Mouse (Mus musculus): ENCODE results near the gene Fam71e2.
"Not testable (repeated sequence)": the region's sequence is repeated elsewhere in the genome, so short reads cannot be mapped to it uniquely, and the experiment has no call there.

The Fam71e2 gene

DNA sequence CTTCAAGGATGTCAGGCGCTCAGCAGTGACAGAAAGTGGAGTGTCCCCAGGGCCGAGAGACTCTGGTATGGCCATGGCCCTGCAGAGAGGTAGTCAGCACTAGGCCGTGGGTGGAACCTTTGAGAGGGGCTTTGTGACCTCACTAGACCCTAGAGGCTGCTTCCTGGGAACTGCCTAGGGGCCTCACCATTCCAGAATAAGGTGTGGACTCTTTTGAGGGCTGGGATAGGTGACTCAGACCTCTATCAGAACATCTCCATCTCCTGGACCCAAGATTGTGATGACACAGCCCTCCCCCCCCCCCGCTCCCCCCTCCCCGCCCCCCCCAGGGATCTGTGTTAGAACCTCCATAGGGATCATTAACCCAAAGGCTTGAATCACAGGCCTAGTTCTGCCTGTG, at the start of gene Fam71e2:
Gene Fam71e2 (minus strand): TSS at position 101 of the 400 bp plus-strand sequence.
- in situ Hi-C loops (cut with MseI, MboI): no loop called here

- in situ Hi-C loops (cut with MseI, MboI): no loop called here
These were observed 45.5 kb upstream of the Fam71e2 start for GRCm38 (mm10) chr7:4816559-4816958.

DNA sequence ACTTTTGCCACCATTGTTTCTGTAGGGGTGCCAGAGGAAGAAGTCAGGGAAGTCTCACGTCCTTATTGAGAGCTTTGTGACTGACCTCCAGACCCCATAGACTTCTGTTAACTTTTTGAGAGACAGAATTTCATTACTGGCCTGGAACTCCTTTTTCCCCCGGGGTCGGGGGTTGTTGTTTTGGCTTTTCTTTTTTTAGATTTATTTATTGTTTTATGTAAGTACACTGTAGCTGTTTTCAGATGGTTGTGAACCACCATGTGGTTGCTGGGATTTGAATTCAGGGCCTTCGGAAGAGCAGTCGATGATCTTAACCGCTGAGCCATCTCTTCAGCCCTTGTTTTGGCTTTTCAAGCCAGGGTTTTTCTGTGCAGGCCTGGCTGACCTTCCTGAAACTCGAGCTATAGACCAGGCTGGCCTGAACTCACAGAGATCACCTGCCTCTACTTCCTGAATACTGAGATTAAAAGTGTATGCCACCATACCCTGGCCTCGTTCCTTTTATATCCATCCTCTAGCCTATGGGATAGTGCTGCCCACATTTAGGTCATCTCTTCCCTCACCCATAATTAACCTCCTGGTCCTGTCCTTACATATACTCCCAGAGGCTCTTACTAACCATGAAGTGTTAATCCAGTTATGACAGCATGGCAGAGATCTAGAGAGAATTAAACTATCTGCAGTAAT, 42.1 kb upstream of the Fam71e2 start:
- in situ Hi-C loops (cut with MseI, MboI): no loop called here

DNA sequence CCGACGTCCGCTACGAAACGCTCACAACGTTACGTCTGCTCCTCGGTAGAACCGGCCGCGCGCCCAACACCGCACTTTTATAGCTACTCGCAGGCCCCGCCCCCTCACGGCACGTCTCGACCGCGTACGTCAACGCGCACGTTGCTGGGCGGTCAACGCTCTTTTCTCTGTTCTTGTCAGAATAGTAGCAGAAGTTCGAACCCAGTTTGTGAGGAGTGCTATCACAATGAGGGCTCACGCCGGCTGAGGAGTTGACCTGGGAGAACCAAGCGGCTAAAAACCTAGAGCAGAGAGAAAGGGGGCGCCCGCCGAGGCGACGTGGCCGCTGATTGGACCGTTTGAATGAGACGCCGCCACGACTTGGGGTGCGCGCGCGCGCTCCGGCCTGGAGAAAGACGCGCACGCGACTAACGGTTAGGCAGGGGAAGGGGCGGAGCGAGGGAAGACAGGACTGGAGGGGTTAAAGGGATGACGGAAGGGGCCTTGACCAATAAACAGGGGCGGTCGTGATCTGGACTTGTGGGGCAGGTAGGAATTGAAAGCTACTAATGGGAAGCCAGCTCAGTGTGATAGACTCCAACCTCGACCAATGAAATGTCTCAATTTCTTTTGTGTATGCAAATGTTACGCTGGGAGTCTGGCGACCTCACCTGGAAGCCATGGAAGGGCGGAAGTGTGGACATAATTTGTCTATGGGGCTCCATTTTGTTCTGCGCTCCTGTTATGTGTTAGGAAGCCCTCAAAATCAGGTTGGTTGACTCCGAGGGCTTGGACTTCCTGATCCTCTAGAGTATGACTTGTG, 41.4 kb upstream of the Fam71e2 start, which contains the start of gene Ube2s:
Gene Ube2s (minus strand): TSS at position 288 of the 802 bp plus-strand sequence.
- in situ Hi-C loops (cut with MseI, MboI): no loop called here

DNA sequence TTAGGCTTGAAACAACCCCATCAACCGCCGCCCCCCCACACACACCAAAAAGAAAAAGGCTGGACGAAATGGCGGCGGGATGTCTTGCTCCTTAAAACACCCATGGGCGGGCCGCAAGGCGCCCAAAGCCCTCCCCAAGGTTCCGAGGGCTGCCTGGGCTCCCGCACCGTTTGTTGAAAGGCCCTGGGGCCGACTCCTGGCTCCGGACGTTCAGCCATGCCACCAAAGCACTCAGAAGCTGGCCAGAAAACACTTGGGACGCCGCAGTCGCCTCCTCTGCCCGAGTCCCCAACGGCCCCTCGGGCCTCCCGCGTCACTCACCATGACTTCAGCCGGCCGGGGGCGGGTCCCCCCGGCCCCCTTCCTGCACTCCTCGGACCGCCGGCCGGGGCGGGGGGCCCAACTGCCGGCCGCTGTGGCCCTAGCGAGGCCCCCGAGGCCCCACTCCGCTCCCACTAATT, 40.8 kb upstream of the Fam71e2 start:
- in situ Hi-C loops (cut with MseI, MboI): no loop called here

GRCm38 (mm10) chr7:4811131-4811530, 40.0 kb upstream of the Fam71e2 start:
- in situ Hi-C loops (cut with MseI, MboI): not testable (repeated sequence)

- in situ Hi-C loops (cut with MseI, MboI): loop anchor here in 1 of 2 experiments (10.0 kb wide), 1 partner anchor 58 kb away; no protein-coding TSS in a partner anchor
These were observed 35.6 kb upstream of the Fam71e2 start for GRCm38 (mm10) chr7:4806716-4807115.

- in situ Hi-C loops (cut with MseI, MboI): loop anchor here in 1 of 2 experiments (10.0 kb wide), 1 partner anchor 63 kb away; no protein-coding TSS in a partner anchor
These were observed 31.1 kb upstream of the Fam71e2 start for GRCm38 (mm10) chr7:4802247-4802646.

- in situ Hi-C loops (cut with MseI, MboI): no loop called here
These were observed 24.8 kb upstream of the Fam71e2 start for GRCm38 (mm10) chr7:4795767-4796433.

DNA sequence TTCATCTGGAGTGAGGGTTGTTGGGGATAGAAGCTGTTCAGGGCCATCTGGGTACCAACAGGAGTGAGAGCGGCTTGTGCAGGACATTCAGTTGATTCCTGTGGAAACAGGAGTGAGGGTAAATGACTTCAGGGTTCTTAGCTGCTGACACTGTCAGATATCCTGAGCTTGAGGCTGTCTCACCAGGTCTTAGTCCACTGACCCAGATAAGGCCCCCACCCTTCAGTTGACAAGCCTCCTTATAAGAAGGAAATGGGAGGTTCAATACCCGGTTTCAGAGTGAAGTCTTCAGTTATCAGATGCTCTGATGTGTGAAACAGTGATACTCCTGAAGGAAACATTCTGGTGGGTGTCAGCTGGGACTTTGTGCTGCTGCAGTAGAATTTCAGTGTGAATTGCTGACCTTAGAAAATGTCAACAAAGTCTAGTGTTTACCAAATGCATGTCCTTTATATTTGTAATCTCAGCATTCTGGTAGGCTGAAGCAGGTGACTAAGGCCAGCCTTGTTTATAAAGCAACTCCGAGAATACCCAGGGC, 23.6 kb upstream of the Fam71e2 start:
- in situ Hi-C loops (cut with MseI, MboI): no loop called here

GRCm38 (mm10) chr7:4793674-4794073, 22.6 kb upstream of the Fam71e2 start:
- in situ Hi-C loops (cut with MseI, MboI): no loop called here

DNA sequence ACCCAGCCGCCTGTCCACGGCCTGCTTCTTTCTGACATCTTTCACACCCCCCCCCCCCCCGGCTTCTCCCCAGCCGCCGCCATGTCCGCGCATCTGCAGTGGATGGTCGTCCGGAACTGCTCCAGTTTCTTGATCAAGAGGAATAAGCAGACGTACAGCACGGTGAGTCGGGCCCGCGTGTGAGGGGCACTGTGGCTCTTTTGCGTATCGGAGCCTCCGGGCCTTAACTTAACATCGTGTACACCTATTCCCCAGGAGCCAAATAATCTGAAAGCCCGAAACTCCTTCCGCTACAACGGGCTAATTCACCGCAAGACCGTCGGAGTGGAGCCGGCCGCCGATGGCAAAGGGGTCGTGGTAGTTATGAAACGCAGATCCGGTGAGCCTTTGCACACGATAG, 22.1 kb upstream of the Fam71e2 start:
- in situ Hi-C loops (cut with MseI, MboI): not testable (repeated sequence)

DNA sequence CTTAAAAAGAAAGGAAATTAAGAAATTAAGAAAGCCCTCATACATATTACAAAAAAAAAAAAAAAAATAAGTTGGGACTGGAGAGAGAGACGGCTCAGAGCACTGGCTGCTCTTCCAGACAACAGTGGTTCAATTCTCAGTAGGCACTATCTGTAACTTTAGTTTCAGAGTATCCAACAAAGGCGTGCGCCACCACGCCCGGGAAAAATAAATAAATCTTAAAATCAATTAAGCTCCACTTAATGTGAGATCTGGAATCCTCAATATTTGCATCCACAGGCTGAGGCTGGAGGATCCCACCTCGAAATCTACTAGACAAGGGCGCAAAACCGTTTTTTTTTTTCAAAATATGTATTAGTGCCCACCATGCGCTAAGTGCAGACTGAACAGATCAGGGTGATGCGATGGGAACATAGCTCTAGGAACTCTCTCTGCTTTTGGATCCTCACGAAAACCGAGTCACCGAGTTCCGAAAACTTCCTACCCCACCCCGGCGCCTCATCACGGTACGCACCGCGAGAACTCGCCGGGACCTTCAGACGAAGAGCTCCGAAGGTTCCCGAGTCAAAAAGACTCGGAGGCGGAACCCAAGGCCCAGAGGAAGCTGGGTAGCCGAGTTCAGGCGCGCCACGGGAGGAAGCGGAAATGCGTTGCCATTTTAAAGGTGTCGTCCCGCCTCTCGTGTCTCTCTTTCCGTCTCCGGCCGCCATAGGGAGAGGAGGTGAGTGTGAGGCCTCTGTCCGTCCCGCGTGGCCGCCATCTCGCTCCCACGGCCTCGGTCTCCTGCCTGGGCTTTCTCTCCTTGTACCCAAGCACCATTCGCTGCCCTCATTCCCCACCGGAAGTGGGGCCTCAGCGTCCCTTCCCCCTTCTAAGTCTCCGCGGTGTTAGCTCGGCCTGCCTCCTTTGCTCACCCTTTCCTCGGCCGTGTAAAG, 21.4 kb upstream of the Fam71e2 start, which contains the start of gene Rpl28:
Gene Rpl28 (plus strand): TSS at position 597 of the 935 bp plus-strand sequence.
- in situ Hi-C loops (cut with MseI, MboI): no loop called here

DNA sequence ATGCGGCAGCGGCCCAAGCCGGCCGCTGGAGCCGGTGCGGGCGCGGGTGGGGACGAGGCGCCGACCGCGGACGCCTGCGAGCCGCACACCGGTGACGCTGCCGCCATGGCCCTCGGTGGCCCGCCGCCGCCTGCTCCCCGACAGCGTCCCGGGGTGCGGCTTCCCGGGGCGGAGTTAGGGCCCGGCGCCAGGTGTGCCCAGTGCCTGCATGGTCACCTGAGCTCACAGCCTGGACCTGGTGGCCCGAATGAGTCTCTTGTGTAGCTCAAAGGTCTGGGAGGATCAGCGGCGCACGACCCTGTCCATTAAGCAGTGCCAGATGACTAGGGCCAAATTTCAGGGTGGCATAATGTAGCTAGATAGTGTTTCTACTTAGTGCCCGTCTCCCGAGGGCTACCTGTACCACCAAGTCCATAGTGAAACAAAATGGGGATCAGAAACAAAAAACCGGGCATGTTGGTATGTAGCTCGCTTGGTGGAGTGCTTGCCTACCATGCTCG, 18.4 kb upstream of the Fam71e2 start, which contains the start of gene Tmem238:
Gene Tmem238 (minus strand): TSS at position 221 of the 500 bp plus-strand sequence.
- in situ Hi-C loops (cut with MseI, MboI): no loop called here

DNA sequence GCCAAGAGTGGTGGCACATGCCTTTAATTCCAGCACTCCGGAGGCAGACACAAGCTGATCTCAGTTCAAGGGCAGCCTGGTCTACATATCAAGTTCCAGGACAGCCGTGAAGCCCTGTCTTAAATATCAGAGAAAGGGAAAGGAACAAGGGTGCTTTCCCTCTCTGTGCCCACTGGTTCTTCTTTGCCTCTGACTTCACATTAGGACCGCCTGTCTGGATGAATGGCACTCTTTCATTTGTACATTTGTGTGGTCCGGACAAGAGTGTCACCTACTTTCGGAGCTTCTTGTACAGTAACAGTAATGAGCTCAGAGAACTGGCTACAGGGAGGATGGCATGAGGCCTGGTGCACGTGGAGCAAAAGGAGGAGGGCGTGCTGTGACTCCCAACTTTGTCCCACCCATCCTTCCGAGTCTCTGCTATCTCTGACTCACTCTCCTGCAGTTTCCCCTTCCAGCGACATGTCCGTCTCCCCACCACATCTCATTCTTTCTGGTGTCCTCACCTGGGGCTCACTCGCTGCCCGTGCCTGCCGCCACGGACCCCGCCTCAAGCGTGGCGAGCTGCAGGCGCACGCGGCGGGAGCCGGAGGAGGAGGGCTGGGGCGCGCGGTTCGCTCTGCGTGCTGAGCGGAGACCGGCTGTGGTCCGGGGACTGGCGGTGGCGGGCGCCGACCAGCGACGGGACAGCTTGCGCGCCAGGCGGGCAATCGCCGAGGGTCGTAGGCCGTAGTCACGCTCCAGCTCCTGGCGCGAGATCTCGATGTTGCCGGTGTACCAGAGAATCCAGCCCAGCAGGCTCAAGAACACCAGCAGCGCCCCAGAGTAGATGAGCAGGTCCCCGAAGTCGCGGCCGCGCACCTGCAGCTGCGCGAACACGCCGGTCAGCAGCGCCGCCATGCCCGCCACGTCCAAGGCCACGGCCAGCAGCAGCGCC, 17.7 kb upstream of the Fam71e2 start:
- in situ Hi-C loops (cut with MseI, MboI): no loop called here

- in situ Hi-C loops (cut with MseI, MboI): no loop called here
These were observed 12.7 kb upstream of the Fam71e2 start for GRCm38 (mm10) chr7:4783667-4784268.

DNA sequence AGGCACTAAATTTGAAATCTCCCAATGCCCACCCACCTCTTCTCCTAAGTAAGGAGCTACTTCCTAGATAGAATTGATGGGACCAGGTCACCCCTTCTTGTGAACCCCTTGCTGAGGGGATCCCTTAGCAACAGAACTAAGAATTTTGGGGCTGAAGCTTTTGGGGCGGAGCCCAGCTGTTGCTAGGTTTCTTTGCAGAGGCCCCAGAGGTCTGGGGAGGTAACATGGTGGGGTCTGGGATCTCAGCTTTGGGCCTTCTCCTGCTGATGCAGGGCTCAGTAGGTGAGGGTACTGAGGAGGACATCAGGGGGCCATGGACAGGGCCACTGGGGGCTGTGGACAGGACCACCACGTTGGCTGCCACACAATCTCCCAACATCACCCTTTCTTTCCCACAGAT, 11.7 kb upstream of the Fam71e2 start, which contains the start of the genes Il11 and Tmem190:
Gene Il11 (minus strand): TSS at position 101 of the 400 bp plus-strand sequence.
Gene Tmem190 (plus strand): TSS at position 179 of the 400 bp plus-strand sequence.
- in situ Hi-C loops (cut with MseI, MboI): no loop called here

DNA sequence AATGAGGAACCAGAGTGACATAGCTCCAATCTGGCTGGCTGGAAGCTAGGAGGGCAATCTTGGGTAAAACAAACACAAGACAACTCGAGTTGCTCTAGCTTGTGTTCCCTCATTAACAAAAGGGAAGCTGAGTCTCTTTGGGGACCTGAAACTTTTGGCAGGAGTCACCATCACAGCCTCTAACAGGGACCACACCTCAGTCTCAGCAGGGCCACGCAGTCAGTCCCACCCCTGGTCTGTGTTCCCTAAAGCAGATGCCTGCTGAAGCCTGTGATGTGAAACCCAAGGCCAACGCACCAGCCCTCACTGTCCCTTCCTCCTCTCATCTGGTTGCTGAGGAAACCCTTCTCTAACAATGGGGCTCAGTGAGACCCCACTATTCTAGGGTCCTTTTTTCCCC, 11.0 kb upstream of the Fam71e2 start:
- in situ Hi-C loops (cut with MseI, MboI): no loop called here

GRCm38 (mm10) chr7:4779921-4780320, 8.8 kb upstream of the Fam71e2 start:
- in situ Hi-C loops (cut with MseI, MboI): no loop called here
